Mouse (Mus musculus): ENCODE data around the gene Nos2.
"Not testable (repeated sequence)": the region's sequence is repeated elsewhere in the genome, so short reads cannot be mapped to it uniquely, and the experiment has no call there.

Nos2 gene

GRCm38 (mm10) chr11:78990096-78990495 lies 69.5 kb downstream of the Nos2 start:
- DNase-seq (ENCODE audit: low spot score) = no peak

GRCm38 (mm10) chr11:78990875-78991543 lies 70.4 kb downstream of the Nos2 start:
- DNase-seq (ENCODE audit: low spot score) = not testable (repeated sequence)

GRCm38 (mm10) chr11:78999118-78999517 lies 78.5 kb downstream of the Nos2 start:
- no peak for DNase-seq (ENCODE audit: low spot score)

- no peak for DNase-seq (ENCODE audit: low spot score)
Measured at GRCm38 (mm10) chr11:79001871-79002270, 81.3 kb downstream of the Nos2 start.

GRCm38 (mm10) chr11:79002551-79002951 lies 82.0 kb downstream of the Nos2 start:
- peak; percentile 82 for DNase-seq (ENCODE audit: low spot score)

- no peak for DNase-seq (ENCODE audit: low spot score)
Measured at GRCm38 (mm10) chr11:79003053-79003768, 82.6 kb downstream of the Nos2 start.

- no peak for DNase-seq (ENCODE audit: low spot score)
Measured at GRCm38 (mm10) chr11:79003769-79004638, 83.4 kb downstream of the Nos2 start.

GRCm38 (mm10) chr11:79005578-79006394 lies 85.2 kb downstream of the Nos2 start:
- DNase-seq (ENCODE audit: low spot score) = no peak

- DNase-seq (ENCODE audit: low spot score) = no peak
Measured at GRCm38 (mm10) chr11:79006417-79006816, 85.8 kb downstream of the Nos2 start.

- not testable (repeated sequence) for DNase-seq (ENCODE audit: low spot score)
Measured at GRCm38 (mm10) chr11:79007356-79007755, 86.8 kb downstream of the Nos2 start.

GRCm38 (mm10) chr11:79008007-79008775 lies 87.6 kb downstream of the Nos2 start:
- DNase-seq (ENCODE audit: low spot score) = no peak

GRCm38 (mm10) chr11:79008891-79009290 lies 88.3 kb downstream of the Nos2 start:
- DNase-seq (ENCODE audit: low spot score) = no peak
